Mouse (Mus musculus): ENCODE results near the gene Vwa3b. TPM values are rescaled to one million over a fixed set of nuclear protein-coding genes. Genes with fewer than 3 reads are reported as not detected.

The Vwa3b gene
- polyA plus RNA-seq, 1 experiment, result 0.14 TPM

DNA sequence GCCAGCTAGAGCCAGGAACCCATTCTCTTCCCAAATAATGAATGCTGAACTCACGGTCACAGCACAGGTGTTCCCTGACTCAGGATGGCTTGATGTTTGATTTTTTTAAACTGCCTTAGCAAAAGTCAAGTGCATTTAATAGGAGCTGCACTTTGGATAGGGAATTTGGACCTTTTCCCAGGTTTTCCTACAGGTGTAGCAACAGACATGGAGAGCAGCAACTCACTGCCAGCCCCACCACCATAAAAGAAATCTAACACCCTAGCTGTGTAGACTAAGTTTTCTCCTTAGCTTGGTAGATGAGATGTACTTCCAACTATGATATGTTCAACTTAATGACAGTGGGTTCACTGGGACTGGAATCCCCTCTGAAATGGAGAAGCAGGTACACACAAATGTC lies 1.0 kb upstream of the Vwa3b start:
- peak; percentile 53 for DNase-seq
- Histone ChIP-seq H3K4me1 (ENCODE audit: control insufficient read depth, insufficient read depth, low read length) (peaks cover 3% of the 10 kb centered on the region; the same call in 1 of the 2 replicates), H3K36me3 (ENCODE audit: control insufficient read depth, insufficient read depth, low read length) (no peaks in the 10 kb centered on the region), H3K4me3 (ENCODE audit: insufficient read depth, low read depth, low read length) (no peak overlapping the region), H3K27me3 (replicated peaks; ENCODE audit: control insufficient read depth, insufficient read depth, low read length) (0 out of 2 replicates have a peak, but pooled peaks cover 1% of the 10 kb centered on the region), H3K27ac (ENCODE audit: insufficient read depth, low read depth, low read length) (no peak overlapping the region; the same call in 1 of the 2 replicates)
- WGBS, result 50% methylated on average over 1 of the region's 1 CpGs
- no peak for TF ChIP-seq CTCF (conservative IDR thresholded peaks at IDR 0.05; ENCODE audit: insufficient read depth, insufficient read length, low read depth, low read length)
- TF ChIP-seq POLR2A (IDR thresholded peaks at IDR 0.05; ENCODE audit: low read depth, low read length), result no peak

GRCm38 (mm10) chr1:37026866-37027265 lies 470 bp downstream of the Vwa3b start:
- peaks cover 3% of the 10 kb centered on the region; the same call in 1 of the 2 replicates for H3K4me1 ChIP-seq (ENCODE audit: control insufficient read depth, insufficient read depth, low read length)
- no peaks in the 10 kb centered on the region for H3K36me3 ChIP-seq (ENCODE audit: control insufficient read depth, insufficient read depth, low read length)
- 0 out of 2 replicates have a peak, but pooled peaks cover 1% of the 10 kb centered on the region for H3K27me3 ChIP-seq (replicated peaks; ENCODE audit: control insufficient read depth, insufficient read depth, low read length)
- no peak overlapping the region for H3K4me3 ChIP-seq (ENCODE audit: insufficient read depth, low read depth, low read length)
- H3K27ac ChIP-seq (ENCODE audit: insufficient read depth, low read depth, low read length), result no peak overlapping the region
- WGBS, result 80% methylated on average over 6 of the region's 6 CpGs
- DNase-seq, result no peak
- no peak for TF ChIP-seq CTCF (conservative IDR thresholded peaks at IDR 0.05; ENCODE audit: insufficient read depth, insufficient read length, low read depth, low read length)

DNA sequence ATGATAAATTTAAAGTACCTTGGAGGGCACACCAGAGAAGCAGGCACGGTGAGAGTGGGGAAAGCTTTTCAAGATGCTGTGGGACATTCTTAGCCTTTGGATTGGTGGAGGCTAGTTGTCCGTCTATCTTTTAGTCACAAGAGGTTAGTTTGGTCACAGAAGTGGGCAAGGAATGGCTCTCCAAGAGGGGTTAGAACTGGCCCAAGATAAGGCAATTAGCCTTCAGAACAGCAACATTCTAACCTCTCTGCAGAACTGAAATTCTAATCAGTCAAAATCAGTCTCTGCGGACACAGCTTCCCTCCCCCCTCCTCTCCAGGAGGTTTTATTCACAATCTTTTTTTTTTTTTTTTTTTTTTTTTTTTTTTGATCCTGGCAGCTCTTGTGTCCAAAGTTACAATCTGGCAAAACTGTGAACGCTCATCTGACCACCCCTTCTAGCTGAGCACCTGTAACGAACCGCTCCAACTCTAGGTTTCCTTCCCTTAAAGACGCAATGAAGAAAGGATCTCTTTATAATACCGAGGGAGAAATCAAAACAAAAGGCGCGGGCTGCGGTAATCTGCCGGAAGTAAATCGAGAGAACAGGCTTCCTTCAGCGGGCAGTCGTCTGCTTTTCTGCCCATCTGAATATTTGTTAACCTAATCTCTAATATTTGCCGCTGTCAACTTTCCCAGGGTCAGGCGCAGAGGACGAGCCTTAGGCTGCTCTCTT lies 2.2 kb downstream of the Vwa3b start:
- Histone ChIP-seq H3K4me1 (ENCODE audit: control insufficient read depth, insufficient read depth, low read length) (peaks cover 3% of the 10 kb centered on the region; the same call in 1 of the 2 replicates), H3K27me3 (replicated peaks; ENCODE audit: control insufficient read depth, insufficient read depth, low read length) (0 out of 2 replicates have a peak, but pooled peaks cover 1% of the 10 kb centered on the region), H3K36me3 (ENCODE audit: control insufficient read depth, insufficient read depth, low read length) (no peaks in the 10 kb centered on the region), H3K27ac (ENCODE audit: insufficient read depth, low read depth, low read length) (no peak overlapping the region), H3K4me3 (ENCODE audit: insufficient read depth, low read depth, low read length) (peak overlapping the region; percentile 23)
- no peak for DNase-seq
- WGBS, result 11% methylated on average over 18 of the region's 18 CpGs
- no peak for TF ChIP-seq CTCF (conservative IDR thresholded peaks at IDR 0.05; ENCODE audit: insufficient read depth, insufficient read length, low read depth, low read length)
- TF ChIP-seq POLR2A (IDR thresholded peaks at IDR 0.05; ENCODE audit: low read depth, low read length), result no peak

- H3K27ac ChIP-seq (ENCODE audit: insufficient read depth, low read depth, low read length), result no peak overlapping the region
- peak; percentile 42 for DNase-seq
- H3K4me1 ChIP-seq (ENCODE audit: control insufficient read depth, insufficient read depth, low read length), result peaks cover 3% of the 10 kb centered on the region; the same call in 1 of the 2 replicates
- WGBS, result 5% methylated on average over 26 of the region's 26 CpGs
- peak overlapping the region; percentile 23 for H3K4me3 ChIP-seq (ENCODE audit: insufficient read depth, low read depth, low read length)
- H3K27me3 ChIP-seq (replicated peaks; ENCODE audit: control insufficient read depth, insufficient read depth, low read length), result 0 out of 2 replicates have a peak, but pooled peaks cover 1% of the 10 kb centered on the region
- no peaks in the 10 kb centered on the region for H3K36me3 ChIP-seq (ENCODE audit: control insufficient read depth, insufficient read depth, low read length)
- no peak for TF ChIP-seq POLR2A (IDR thresholded peaks at IDR 0.05; ENCODE audit: low read depth, low read length)
- no peak for TF ChIP-seq CTCF (conservative IDR thresholded peaks at IDR 0.05; ENCODE audit: insufficient read depth, insufficient read length, low read depth, low read length)
Measured at GRCm38 (mm10) chr1:37029154-37029907, 2.9 kb downstream of the Vwa3b start.

GRCm38 (mm10) chr1:37029942-37030341 lies 3.5 kb downstream of the Vwa3b start:
- peaks cover 3% of the 10 kb centered on the region; the same call in 1 of the 2 replicates for H3K4me1 ChIP-seq (ENCODE audit: control insufficient read depth, insufficient read depth, low read length)
- 33% methylated on average over 5 of the region's 5 CpGs for WGBS
- H3K4me3 ChIP-seq (ENCODE audit: insufficient read depth, low read depth, low read length), result no peak overlapping the region
- no peak for DNase-seq
- H3K36me3 ChIP-seq (ENCODE audit: control insufficient read depth, insufficient read depth, low read length), result no peaks in the 10 kb centered on the region
- H3K27ac ChIP-seq (ENCODE audit: insufficient read depth, low read depth, low read length), result no peak overlapping the region
- H3K27me3 ChIP-seq (replicated peaks; ENCODE audit: control insufficient read depth, insufficient read depth, low read length), result 0 out of 2 replicates have a peak, but pooled peaks cover 1% of the 10 kb centered on the region
- TF ChIP-seq POLR2A (IDR thresholded peaks at IDR 0.05; ENCODE audit: low read depth, low read length) (no peak), CTCF (conservative IDR thresholded peaks at IDR 0.05; ENCODE audit: insufficient read depth, insufficient read length, low read depth, low read length) (no peak)

GRCm38 (mm10) chr1:37030693-37031092 lies 4.3 kb downstream of the Vwa3b start:
- WGBS, result 83% methylated on average over 2 of the region's 2 CpGs
- Histone ChIP-seq H3K4me1 (ENCODE audit: control insufficient read depth, insufficient read depth, low read length) (no peaks in the 10 kb centered on the region), H3K4me3 (ENCODE audit: insufficient read depth, low read depth, low read length) (no peak overlapping the region), H3K27me3 (replicated peaks; ENCODE audit: control insufficient read depth, insufficient read depth, low read length) (0 out of 2 replicates have a peak, but pooled peaks cover 1% of the 10 kb centered on the region), H3K27ac (ENCODE audit: insufficient read depth, low read depth, low read length) (no peak overlapping the region), H3K36me3 (ENCODE audit: control insufficient read depth, insufficient read depth, low read length) (no peaks in the 10 kb centered on the region)
- TF ChIP-seq CTCF (conservative IDR thresholded peaks at IDR 0.05; ENCODE audit: insufficient read depth, insufficient read length, low read depth, low read length) (no peak), POLR2A (IDR thresholded peaks at IDR 0.05; ENCODE audit: low read depth, low read length) (no peak)
- DNase-seq, result no peak

- 88% methylated on average over 8 of the region's 8 CpGs for WGBS
Measured at GRCm38 (mm10) chr1:37035879-37036278, 9.5 kb downstream of the Vwa3b start.

More at GRCm38 (mm10) chr1:37035879-37036278, 9.5 kb downstream of the Vwa3b start:
- no peak for DNase-seq
- no peaks in the 10 kb centered on the region for H3K4me1 ChIP-seq (ENCODE audit: control insufficient read depth, insufficient read depth, low read length)
- H3K36me3 ChIP-seq (ENCODE audit: control insufficient read depth, insufficient read depth, low read length), result no peaks in the 10 kb centered on the region
- TF ChIP-seq POLR2A (IDR thresholded peaks at IDR 0.05; ENCODE audit: low read depth, low read length) (no peak), CTCF (conservative IDR thresholded peaks at IDR 0.05; ENCODE audit: insufficient read depth, insufficient read length, low read depth, low read length) (no peak)
- no peaks in the 10 kb centered on the region for H3K27me3 ChIP-seq (replicated peaks; ENCODE audit: control insufficient read depth, insufficient read depth, low read length)
- H3K27ac ChIP-seq (ENCODE audit: insufficient read depth, low read depth, low read length), result no peak overlapping the region
- no peak overlapping the region for H3K4me3 ChIP-seq (ENCODE audit: insufficient read depth, low read depth, low read length)

All from kidney, adult 2 months (tissue).